10 mouse cellular contexts compared by ENCODE assay signal in genomic region chr7:99304029-99304428, GRCm38 (mm10). TPM values are rescaled to one million over a fixed set of nuclear protein-coding genes. Genes with fewer than 3 reads are reported as not detected.
DNase-seq lines count a peak whose midpoint lies in the region; ATAC-seq lines count a peak whose summit lies in the region.
"Had no signal": no experiment of that assay in that cellular context is flagged by ENCODE, and none has a peak within 500 bp of the region (broad histone marks: within the 10 kb centered on the region; RNA-seq: fewer than 3 reads in every experiment).

No protein-coding gene starts in this region.

- WGBS in forebrain, embryonic 14.5 days: 11% methylated on average over 6 of the region's 6 CpGs
- 41% methylated on average over 6 of the region's 6 CpGs for WGBS in midbrain, embryonic 12.5 days
- WGBS in intestine, embryonic 15.5 days: 65% methylated on average over 6 of the region's 6 CpGs

- H3K9ac ChIP-seq in forebrain, embryonic 14.5 days (ENCODE audit: low read length): 0 out of 2 replicates have a peak overlapping the region, but pooled peaks have one; percentile 8
- no peak overlapping the region; the same call in 1 of the 2 replicates for H3K9ac ChIP-seq in midbrain, embryonic 12.5 days (replicated peaks)
- no peak overlapping the region for H3K9ac ChIP-seq in intestine, embryonic 15.5 days
- H3K9ac ChIP-seq: liver, embryonic 14.5 days had no signal

- no peaks in the 10 kb centered on the region for H3K36me3 ChIP-seq in forebrain, embryonic 14.5 days (ENCODE audit: control insufficient read depth, insufficient read depth, low read length)
- H3K36me3 ChIP-seq in midbrain, embryonic 12.5 days: no peaks in the 10 kb centered on the region
- no peaks in the 10 kb centered on the region for H3K36me3 ChIP-seq in intestine, embryonic 15.5 days

- ATAC-seq in forebrain, embryonic 14.5 days: peak; percentile 59; the same call in 1 of the 2 replicates
- peak; percentile 77 for ATAC-seq in midbrain, embryonic 12.5 days (ENCODE audit: low FRiP score, low read depth)
- no peak for ATAC-seq in intestine, embryonic 15.5 days

- H3K9me3 ChIP-seq in forebrain, embryonic 14.5 days (replicated peaks; ENCODE audit: control insufficient read depth, low read length): no peaks in the 10 kb centered on the region
- H3K9me3 ChIP-seq in midbrain, embryonic 12.5 days: no peaks in the 10 kb centered on the region
- no peaks in the 10 kb centered on the region for H3K9me3 ChIP-seq in intestine, embryonic 15.5 days

- H3K4me1 ChIP-seq in forebrain, embryonic 14.5 days (ENCODE audit: control insufficient read depth, insufficient read depth, low read length): peaks cover 17% of the 10 kb centered on the region
- H3K4me1 ChIP-seq in midbrain, embryonic 12.5 days: peaks cover 43% of the 10 kb centered on the region
- 0 out of 2 replicates have a peak, but pooled peaks cover 4% of the 10 kb centered on the region for H3K4me1 ChIP-seq in intestine, embryonic 15.5 days (replicated peaks)

- no peak overlapping the region for H3K4me3 ChIP-seq in forebrain, embryonic 14.5 days (ENCODE audit: low read depth, low read length)
- no peak overlapping the region for H3K4me3 ChIP-seq in midbrain, embryonic 12.5 days
- H3K4me3 ChIP-seq in intestine, embryonic 15.5 days (replicated peaks): no peak overlapping the region

- no peaks in the 10 kb centered on the region for H3K27me3 ChIP-seq in forebrain, embryonic 14.5 days (replicated peaks; ENCODE audit: control insufficient read depth, insufficient read depth, low read length)
- H3K27me3 ChIP-seq in midbrain, embryonic 12.5 days: peaks cover 18% of the 10 kb centered on the region
- no peaks in the 10 kb centered on the region for H3K27me3 ChIP-seq in intestine, embryonic 15.5 days (replicated peaks)

- DNase-seq in A20 (ENCODE audit: low read depth, low spot score): peak; percentile 75
- DNase-seq in Muller cell, postnatal 12 days (ENCODE audit: inconsistent ontology term): peak; percentile 60
- DNase-seq in forebrain, embryonic 14.5 days (ENCODE audit: low spot score): peak; percentile 60
- DNase-seq in layer of hippocampus, postnatal 14 days (ENCODE audit: low spot score in 2 of 2): no peak
- no peak for DNase-seq in urinary bladder, postnatal 4 days (ENCODE audit: low spot score in 2 of 2)
- DNase-seq: kidney, postnatal 4 days; thymus, postnatal 4 days had no signal

- peak overlapping the region; percentile 77 for H3K27ac ChIP-seq in forebrain, embryonic 14.5 days (ENCODE audit: low read depth, low read length)
- H3K27ac ChIP-seq in midbrain, embryonic 12.5 days (replicated peaks): peak overlapping the region; percentile 81
- H3K27ac ChIP-seq in intestine, embryonic 15.5 days: no peak overlapping the region
- H3K27ac ChIP-seq: liver, embryonic 14.5 days had no signal

- H3K4me2 ChIP-seq in forebrain, embryonic 14.5 days (ENCODE audit: low read length): no peak overlapping the region
- H3K4me2 ChIP-seq in midbrain, embryonic 12.5 days (replicated peaks): no peak overlapping the region
- no peak overlapping the region for H3K4me2 ChIP-seq in intestine, embryonic 15.5 days (replicated peaks)

RNA-seq across cellular contexts. Expression of gene Map6, which starts 36.8 kb away (rescaled TPM):
- 46.2 and 62.4 TPM in 2 replicates for polyA plus RNA-seq in forebrain, embryonic 14.5 days (2014; fragmentation: Nextera tagmentation; extraction: Ambion mirVana)
- polyA plus RNA-seq in midbrain, embryonic 12.5 days (2016; fragmentation: Nextera tagmentation; extraction: Ambion mirVana): 87.5 and 98.6 TPM in 2 replicates
- 100 to 1,000 TPM; 125 to 131 TPM for total RNA-seq in layer of hippocampus, postnatal 14 days (2021)
- 6.1 and 6.8 TPM in 2 replicates for polyA plus RNA-seq in intestine, embryonic 15.5 days (2015; fragmentation: Nextera tagmentation; extraction: Ambion mirVana)

RNA-seq across cellular contexts. Expression of gene Serpinh1, which starts 49.0 kb away (rescaled TPM):
- polyA plus RNA-seq in forebrain, embryonic 14.5 days (2014; fragmentation: Nextera tagmentation; extraction: Ambion mirVana): 102 and 115 TPM in 2 replicates
- polyA plus RNA-seq in midbrain, embryonic 12.5 days (2016; fragmentation: Nextera tagmentation; extraction: Ambion mirVana): 475 and 557 TPM in 2 replicates
- total RNA-seq in layer of hippocampus, postnatal 14 days (2021): 10 to 100 TPM; 41.9 to 58.7 TPM
- polyA plus RNA-seq in intestine, embryonic 15.5 days (2015; fragmentation: Nextera tagmentation; extraction: Ambion mirVana): 1,021 and 1,056 TPM in 2 replicates

Comparison
In these comparisons a context has a peak if more than half of its experiments do, and no peak if none do; other contexts are left out.
1. DNase-seq: peak in A20 (single experiment), Muller cell, postnatal 12 days (single experiment) and forebrain, embryonic 14.5 days (single experiment); none in layer of hippocampus, postnatal 14 days (0 of 2) and urinary bladder, postnatal 4 days (0 of 2).